Mouse (Mus musculus): ENCODE measurements around the gene Aire.
"Not testable (repeated sequence)": the region's sequence is repeated elsewhere in the genome, so short reads cannot be mapped to it uniquely, and the experiment has no call there.

Gene Aire

GRCm38 (mm10) chr10:78049519-78050035 lies 6.2 kb upstream of the Aire start:
- no peak for DNase-seq (ENCODE audit: low read depth, low spot score)

- DNase-seq (ENCODE audit: low read depth, low spot score), result no peak
Observed at GRCm38 (mm10) chr10:78048061-78048730, 4.8 kb upstream of the Aire start.

- no peak for DNase-seq (ENCODE audit: low read depth, low spot score)
Observed at GRCm38 (mm10) chr10:78046388-78046787, 3.0 kb upstream of the Aire start.

- no peak for DNase-seq (ENCODE audit: low read depth, low spot score)
Observed at GRCm38 (mm10) chr10:78044531-78044930, 1.1 kb upstream of the Aire start.

GRCm38 (mm10) chr10:78042697-78043405 lies 559 bp downstream of the Aire start:
- no peak for DNase-seq (ENCODE audit: low read depth, low spot score)

- DNase-seq (ENCODE audit: low read depth, low spot score), result no peak
Observed at GRCm38 (mm10) chr10:78042096-78042495, 1.3 kb downstream of the Aire start.

GRCm38 (mm10) chr10:78041647-78042046 lies 1.8 kb downstream of the Aire start, which contains the start of gene Dnmt3l:
Gene Dnmt3l (plus strand): TSS chr10:78041947.
- DNase-seq (ENCODE audit: low read depth, low spot score), result no peak

GRCm38 (mm10) chr10:78037139-78037538 lies 6.3 kb downstream of the Aire start:
- no peak for DNase-seq (ENCODE audit: low read depth, low spot score)

GRCm38 (mm10) chr10:78031987-78032386 lies 11.4 kb downstream of the Aire start:
- DNase-seq (ENCODE audit: low read depth, low spot score), result no peak

- no peak for DNase-seq (ENCODE audit: low read depth, low spot score)
Observed at GRCm38 (mm10) chr10:78029080-78029479, 14.3 kb downstream of the Aire start.

- DNase-seq (ENCODE audit: low read depth, low spot score), result peak; percentile 83
Observed at GRCm38 (mm10) chr10:78028129-78028528, 15.3 kb downstream of the Aire start.

GRCm38 (mm10) chr10:78025453-78025852 lies 18.0 kb downstream of the Aire start:
- not testable (repeated sequence) for DNase-seq (ENCODE audit: low read depth, low spot score)

GRCm38 (mm10) chr10:78019984-78020383 lies 23.4 kb downstream of the Aire start:
- not testable (repeated sequence) for DNase-seq (ENCODE audit: low read depth, low spot score)

GRCm38 (mm10) chr10:78019291-78019690 lies 24.1 kb downstream of the Aire start:
- no peak for DNase-seq (ENCODE audit: low read depth, low spot score)

GRCm38 (mm10) chr10:78018797-78019203 lies 24.6 kb downstream of the Aire start:
- peak; percentile 83 for DNase-seq (ENCODE audit: low read depth, low spot score)

GRCm38 (mm10) chr10:78016366-78016765 lies 27.0 kb downstream of the Aire start:
- DNase-seq (ENCODE audit: low read depth, low spot score), result no peak

- DNase-seq (ENCODE audit: low read depth, low spot score), result no peak
Observed at GRCm38 (mm10) chr10:78015489-78015888, 27.9 kb downstream of the Aire start.

GRCm38 (mm10) chr10:78012661-78013495 lies 30.5 kb downstream of the Aire start:
- DNase-seq (ENCODE audit: low read depth, low spot score), result no peak

GRCm38 (mm10) chr10:78011116-78011515 lies 32.3 kb downstream of the Aire start:
- DNase-seq (ENCODE audit: low read depth, low spot score), result not testable (repeated sequence)

GRCm38 (mm10) chr10:78010335-78010734 lies 33.1 kb downstream of the Aire start:
- DNase-seq (ENCODE audit: low read depth, low spot score), result no peak

- DNase-seq (ENCODE audit: low read depth, low spot score), result no peak
Observed at GRCm38 (mm10) chr10:78009945-78010293, 33.5 kb downstream of the Aire start, which contains the start of gene Pfkl. Gene Pfkl (minus strand): TSS chr10:78010083.
